Mouse (Mus musculus) neural tube, embryonic 11.5 days (tissue): ENCODE data around the gene Kdm2b. TPM values are rescaled to one million over a fixed set of nuclear protein-coding genes. Genes with fewer than 3 reads are reported as not detected.
A peak's percentile ranks its signal among the peaks of the same experiment; 100 is the strongest.

Experiments used
- ATAC-seq: fragments of 200-750 bp; cut with Nextera tagmentation; 2 replicates; pipeline ENCODE4 v1.8.0; 2017; ENCODE audit warnings: moderate number of reproducible peaks, mild to moderate bottlenecking, moderate TSS enrichment, moderate library complexity; ENCODE audit not compliant: insufficient read depth, low FRiP score, low TSS enrichment
- DNase-seq: peaks from one replicate; pipeline ENCODE4 v3.0.0-alpha.2; 2015; ENCODE audit warnings: low spot score
- H3K27ac ChIP-seq: fragments of 300-500 bp; sonication (generic); 2 replicates; pipeline ENCODE4 v1.5.1; 2014; ENCODE audit warnings: low read depth, mild to moderate bottlenecking, low read length
- H3K27me3 ChIP-seq: fragments of 300-500 bp; sonication (generic); 2 replicates; pipeline ENCODE4 v1.6.1; 2014; ENCODE audit warnings: mild to moderate bottlenecking, low read length, mixed read lengths; ENCODE audit not compliant: control insufficient read depth, insufficient read depth
- H3K36me3 ChIP-seq: fragments of 300-500 bp; sonication (generic); 2 replicates; pipeline ENCODE4 v1.6.1; 2014; ENCODE audit warnings: mild to moderate bottlenecking, low read length, moderate library complexity, mixed read lengths; ENCODE audit not compliant: control insufficient read depth, insufficient read depth
- H3K4me1 ChIP-seq: fragments of 300-500 bp; sonication (generic); 2 replicates; pipeline ENCODE4 v1.6.1; 2014; ENCODE audit warnings: low read length, mixed read lengths; ENCODE audit not compliant: control insufficient read depth, insufficient read depth
- H3K4me2 ChIP-seq: fragments of 300-500 bp; sonication (generic); 2 replicates; pipeline ENCODE4 v1.6.1; 2014; ENCODE audit warnings: low read depth, mild to moderate bottlenecking, moderate library complexity
- H3K4me3 ChIP-seq: fragments of 300-500 bp; sonication (generic); 2 replicates; pipeline ENCODE4 v1.5.1; 2014; ENCODE audit warnings: low read depth, low read length
- H3K9ac ChIP-seq: fragments of 300-500 bp; sonication (generic); 2 replicates; pipeline ENCODE4 v1.6.1; 2014; ENCODE audit warnings: mild to moderate bottlenecking, low read length
- H3K9me3 ChIP-seq: fragments of 300-500 bp; sonication (generic); 2 replicates; pipeline ENCODE4 v1.6.1; 2016; ENCODE audit warnings: low read length; ENCODE audit not compliant: control insufficient read depth
- WGBS: fragments of 180-500 bp; shearing (Covaris S2); extraction: QIAGEN DNeasy Blood & Tissue Kit; methylation state at CpG from one replicate; pipeline ENCODE4 v1.1.7; 2014; 5-methylcytosine and 5-hydroxymethylcytosine counted together
- polyA plus RNA-seq: library from polyadenylated mRNA; unstranded; fragments of >200 nt; fragmentation: Nextera tagmentation; extraction: Ambion mirVana; gene quantifications from 2 replicates; pipeline ENCODE4 v1.2.1, GENCODE M21; 2014

The Kdm2b gene
- polyA plus RNA-seq, 1 experiment from 2014 or later = 70.3 TPM

- DNase-seq (peak; percentile 87), ATAC-seq (peak; percentile 85)
- H3K4me2 ChIP-seq = peak overlapping the region; percentile 99
- WGBS = under 1% methylated on average over 38 of the region's 38 CpGs
- H3K27ac ChIP-seq = peak overlapping the region; percentile 86; the same call in 1 of the 2 replicates
- H3K36me3 ChIP-seq = no peaks in the 10 kb centered on the region
- H3K9me3 ChIP-seq = no peaks in the 10 kb centered on the region
- H3K4me3 ChIP-seq = peak overlapping the region; percentile 86
- H3K4me1 ChIP-seq = peaks cover 11% of the 10 kb centered on the region
- peak overlapping the region; percentile 92 for H3K9ac ChIP-seq
- H3K27me3 ChIP-seq = no peaks in the 10 kb centered on the region
These were observed 139.2 kb downstream of the Kdm2b start for GRCm38 (mm10) chr5:122850319-122851002.

GRCm38 (mm10) chr5:122849521-122850318 is 139.9 kb downstream of the Kdm2b start, which contains the start of gene Rnf34:
Gene Rnf34 (plus strand): TSS chr5:122850048.
- Histone ChIP-seq H3K9me3 (no peaks in the 10 kb centered on the region), H3K9ac (peak within 1 kb of the TSS; percentile 92), H3K27ac (peak within 1 kb of the TSS; percentile 86; the same call in 1 of the 2 replicates), H3K36me3 (no peaks in the 10 kb centered on the region), H3K27me3 (no peaks in the 10 kb centered on the region), H3K4me1 (peaks cover 11% of the 10 kb centered on the region), H3K4me3 (peak within 1 kb of the TSS; percentile 86), H3K4me2 (peak within 1 kb of the TSS; percentile 99)
- under 1% methylated on average over 60 of the region's 61 CpGs for WGBS
- DNase-seq (peak; percentile 98), ATAC-seq (peak; percentile 99)

GRCm38 (mm10) chr5:122843799-122844198 is 145.8 kb downstream of the Kdm2b start:
- H3K27me3 ChIP-seq = no peaks in the 10 kb centered on the region
- H3K9ac ChIP-seq = no peak overlapping the region
- WGBS = 91% methylated on average over 5 of the region's 5 CpGs
- no peaks in the 10 kb centered on the region for H3K36me3 ChIP-seq
- ATAC-seq (no peak), DNase-seq (no peak)
- no peaks in the 10 kb centered on the region for H3K4me1 ChIP-seq
- H3K4me3 ChIP-seq = no peak overlapping the region
- H3K27ac ChIP-seq = no peak overlapping the region
- no peak overlapping the region for H3K4me2 ChIP-seq
- H3K9me3 ChIP-seq = no peaks in the 10 kb centered on the region

- Histone ChIP-seq H3K9me3 (no peaks in the 10 kb centered on the region), H3K9ac (no peak overlapping the region), H3K27me3 (no peaks in the 10 kb centered on the region), H3K4me1 (no peaks in the 10 kb centered on the region), H3K36me3 (no peaks in the 10 kb centered on the region), H3K4me3 (no peak overlapping the region), H3K27ac (no peak overlapping the region), H3K4me2 (no peak overlapping the region)
- ATAC-seq = no peak
- no peak for DNase-seq
- WGBS = 91% methylated on average over 2 of the region's 2 CpGs
These were observed 148.5 kb downstream of the Kdm2b start for GRCm38 (mm10) chr5:122841126-122841525.

- WGBS = 84% methylated on average over 10 of the region's 10 CpGs
- Histone ChIP-seq H3K4me3 (no peak overlapping the region), H3K27ac (no peak overlapping the region), H3K9ac (no peak overlapping the region), H3K4me2 (no peak overlapping the region), H3K27me3 (no peaks in the 10 kb centered on the region), H3K9me3 (no peaks in the 10 kb centered on the region), H3K36me3 (no peaks in the 10 kb centered on the region), H3K4me1 (no peaks in the 10 kb centered on the region)
- DNase-seq (no peak), ATAC-seq (no peak)
These were observed 156.6 kb downstream of the Kdm2b start for GRCm38 (mm10) chr5:122832996-122833395.

GRCm38 (mm10) chr5:122832536-122832935 is 157.1 kb downstream of the Kdm2b start:
- Histone ChIP-seq H3K9me3 (no peaks in the 10 kb centered on the region), H3K9ac (no peak overlapping the region), H3K27ac (no peak overlapping the region), H3K36me3 (no peaks in the 10 kb centered on the region), H3K4me3 (no peak overlapping the region), H3K27me3 (no peaks in the 10 kb centered on the region), H3K4me1 (no peaks in the 10 kb centered on the region), H3K4me2 (no peak overlapping the region)
- 90% methylated on average over 10 of the region's 10 CpGs for WGBS
- DNase-seq = no peak
- no peak for ATAC-seq

- 87% methylated on average over 8 of the region's 8 CpGs for WGBS
- DNase-seq (no peak), ATAC-seq (no peak)
- no peak overlapping the region for H3K9ac ChIP-seq
- no peaks in the 10 kb centered on the region for H3K4me1 ChIP-seq
- H3K9me3 ChIP-seq = no peaks in the 10 kb centered on the region
- H3K27ac ChIP-seq = no peak overlapping the region
- no peak overlapping the region for H3K4me2 ChIP-seq
- H3K4me3 ChIP-seq = no peak overlapping the region
- H3K36me3 ChIP-seq = no peaks in the 10 kb centered on the region
- no peaks in the 10 kb centered on the region for H3K27me3 ChIP-seq
These were observed 164.5 kb downstream of the Kdm2b start for GRCm38 (mm10) chr5:122825099-122825498.

- Histone ChIP-seq H3K4me3 (no peak overlapping the region), H3K27ac (no peak overlapping the region), H3K4me1 (no peaks in the 10 kb centered on the region), H3K27me3 (no peaks in the 10 kb centered on the region), H3K4me2 (no peak overlapping the region), H3K9me3 (no peaks in the 10 kb centered on the region), H3K36me3 (no peaks in the 10 kb centered on the region), H3K9ac (no peak overlapping the region)
- ATAC-seq (no peak), DNase-seq (no peak)
- whole genome bisulfite sequencing = 73% methylated on average over 6 of the region's 6 CpGs
These were observed 165.2 kb downstream of the Kdm2b start for GRCm38 (mm10) chr5:122824450-122824849.
